Mouse (Mus musculus) stomach, postnatal 0 days (tissue): ENCODE measurements around the gene Acsf2. TPM values are rescaled to one million over a fixed set of nuclear protein-coding genes. Genes with fewer than 3 reads are reported as not detected.

Experiments used
- ATAC-seq: fragments of 200-750 bp; cut with Nextera tagmentation; 2 replicates; pipeline ENCODE4 v1.8.0; 2017; ENCODE audit not compliant: low FRiP score, low TSS enrichment
- DNase-seq: peaks from one replicate; pipeline ENCODE4 v3.0.0-alpha.2; 2016; ENCODE audit warnings: low spot score
- H3K27ac ChIP-seq: fragments of 300-500 bp; sonication (generic); replicated peaks from 2 replicates; pipeline ENCODE4 v1.5.1; 2014; ENCODE audit warnings: mild to moderate bottlenecking, control low read depth
- H3K27me3 ChIP-seq: fragments of 300-500 bp; sonication (generic); 2 replicates; pipeline ENCODE4 v1.6.1; 2014; ENCODE audit warnings: low read length; ENCODE audit not compliant: control insufficient read depth, insufficient read depth
- H3K36me3 ChIP-seq: fragments of 300-500 bp; sonication (generic); 2 replicates; pipeline ENCODE4 v1.6.1; 2014; ENCODE audit warnings: low read length, mixed read lengths; ENCODE audit not compliant: control insufficient read depth, insufficient read depth
- H3K4me1 ChIP-seq: fragments of 300-500 bp; sonication (generic); replicated peaks from 2 replicates; pipeline ENCODE4 v1.6.1; 2014; ENCODE audit warnings: antibody characterized with exemption; ENCODE audit not compliant: control insufficient read depth, insufficient read depth
- H3K4me2 ChIP-seq: fragments of 300-500 bp; sonication (generic); replicated peaks from 2 replicates; pipeline ENCODE4 v1.6.1; 2014; ENCODE audit warnings: low read depth, mild to moderate bottlenecking, control low read depth, moderate library complexity
- H3K4me3 ChIP-seq: fragments of 300-500 bp; sonication (generic); 2 replicates; pipeline ENCODE4 v1.5.1; 2014; ENCODE audit warnings: low read depth, low read length, control low read depth
- H3K9ac ChIP-seq: fragments of 300-500 bp; sonication (generic); 2 replicates; pipeline ENCODE4 v1.6.1; 2014; ENCODE audit warnings: mild to moderate bottlenecking, low read length, control low read depth, mixed read lengths
- H3K9me3 ChIP-seq: fragments of 300-500 bp; sonication (generic); 2 replicates; pipeline ENCODE4 v1.6.1; 2016; ENCODE audit warnings: low read length; ENCODE audit not compliant: control insufficient read depth
- CTCF ChIP-seq: IDR thresholded peaks from 2 replicates; pipeline ENCODE4 v1.5.1; 2016; ENCODE audit warnings: antibody characterized with exemption, low read depth, mild to moderate bottlenecking, moderate library complexity
- EP300 ChIP-seq: optimal IDR thresholded peaks from 2 replicates; pipeline ENCODE3; 2016; ENCODE audit warnings: antibody characterized with exemption
- WGBS: fragments of 180-500 bp; shearing (Covaris S2); extraction: QIAGEN DNeasy Blood & Tissue Kit; methylation state at CpG from one replicate; pipeline ENCODE4 v1.1.7; 2014; 5-methylcytosine and 5-hydroxymethylcytosine counted together
- polyA plus RNA-seq: library from polyadenylated mRNA; unstranded; fragments of >200 nt; fragmentation: Nextera tagmentation; extraction: Ambion mirVana; gene quantifications from 2 replicates; pipeline ENCODE4 v1.2.1, GENCODE M21; 2015

The Acsf2 gene
- polyA plus RNA-seq, 1 experiment from 2014 or later, result 2.5 TPM

DNA sequence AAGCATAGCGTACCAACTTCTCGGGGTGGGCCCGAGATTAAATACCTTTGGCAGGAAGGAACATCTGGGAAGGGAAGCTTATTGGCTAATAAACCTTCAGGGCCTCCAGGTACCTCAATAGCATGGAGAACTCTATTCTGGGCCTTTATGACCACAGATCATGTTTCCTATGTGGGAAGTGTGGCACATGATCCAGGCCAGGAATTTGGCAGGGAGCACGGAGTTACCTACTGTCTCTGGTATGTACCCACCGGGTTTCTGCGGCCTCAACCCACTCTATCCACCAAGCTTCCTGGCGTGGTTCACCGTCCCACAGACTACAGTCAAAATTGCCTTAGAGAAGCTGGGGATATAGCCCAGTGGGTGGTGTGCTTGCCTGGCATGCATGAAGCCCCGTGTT is 16.6 kb downstream of the Acsf2 start:
- H3K36me3 ChIP-seq, result no peaks in the 10 kb centered on the region
- TF ChIP-seq CTCF (no peak), EP300 (no peak)
- no peaks in the 10 kb centered on the region for H3K4me1 ChIP-seq
- no peak overlapping the region for H3K4me2 ChIP-seq
- H3K4me3 ChIP-seq, result no peak overlapping the region
- no peak for DNase-seq
- 89% methylated on average over 9 of the region's 9 CpGs for WGBS
- H3K27me3 ChIP-seq, result no peaks in the 10 kb centered on the region
- ATAC-seq, result no peak
- no peak overlapping the region for H3K27ac ChIP-seq
- no peak overlapping the region for H3K9ac ChIP-seq
- no peaks in the 10 kb centered on the region for H3K9me3 ChIP-seq

DNA sequence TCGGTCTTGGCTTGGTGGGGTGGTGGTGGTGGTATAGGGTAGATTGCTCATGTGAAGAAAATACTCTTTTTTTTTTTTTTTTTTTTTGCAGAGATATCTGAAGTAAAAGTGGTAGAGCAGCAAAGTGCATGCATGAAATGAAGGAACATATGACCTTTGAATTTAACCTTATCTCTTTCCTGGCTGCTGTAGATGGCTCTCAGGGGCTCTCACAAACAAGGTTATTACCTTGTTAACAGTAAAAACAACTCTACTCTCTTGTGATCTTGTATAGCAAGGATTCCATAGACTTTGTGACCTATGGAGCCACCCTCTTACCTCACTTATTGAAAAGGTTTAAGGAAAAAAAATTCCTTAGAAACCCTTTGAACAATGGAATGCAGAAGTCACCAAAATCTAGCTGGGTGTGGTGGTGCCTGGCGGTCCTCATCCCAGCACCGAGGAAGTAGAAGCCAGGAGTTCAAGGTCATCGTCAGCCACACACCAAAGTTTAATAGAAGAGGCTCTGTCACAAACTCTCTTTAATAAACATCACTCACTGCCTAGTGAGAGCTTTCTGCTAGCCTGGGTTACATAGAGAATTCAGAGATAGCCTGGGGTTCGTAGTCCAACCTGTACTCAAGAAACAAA is 21.4 kb downstream of the Acsf2 start:
- H3K4me2 ChIP-seq, result no peak overlapping the region
- H3K27ac ChIP-seq, result no peak overlapping the region
- no peaks in the 10 kb centered on the region for H3K4me1 ChIP-seq
- H3K9ac ChIP-seq, result no peak overlapping the region
- no peaks in the 10 kb centered on the region for H3K9me3 ChIP-seq
- 82% methylated on average over 5 of the region's 5 CpGs for WGBS
- H3K27me3 ChIP-seq, result no peaks in the 10 kb centered on the region
- DNase-seq, result no peak
- ATAC-seq, result no peak
- TF ChIP-seq CTCF (no peak), EP300 (no peak)
- H3K36me3 ChIP-seq, result no peaks in the 10 kb centered on the region
- H3K4me3 ChIP-seq, result no peak overlapping the region

DNA sequence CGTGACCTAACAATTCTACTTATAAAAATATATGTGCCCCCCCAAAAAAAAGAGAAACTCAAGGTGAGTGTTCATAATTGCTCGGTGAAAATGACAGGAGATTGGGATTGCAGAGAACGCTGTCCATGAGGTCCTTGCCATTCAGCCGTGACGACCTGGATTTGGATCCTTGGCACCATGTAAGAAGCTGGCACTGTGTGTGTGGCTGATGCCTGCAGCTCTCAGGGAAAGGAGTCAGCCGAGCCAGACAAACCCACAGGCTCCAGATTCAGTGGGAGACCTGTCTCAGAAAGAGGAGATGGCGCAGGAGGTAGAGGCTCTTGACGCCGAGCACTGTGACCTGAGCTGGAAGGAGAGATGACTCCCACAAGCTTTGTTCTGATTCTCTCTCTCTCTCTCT is 25.3 kb downstream of the Acsf2 start:
- WGBS, result 92% methylated on average over 7 of the region's 9 CpGs
- TF ChIP-seq CTCF (no peak), EP300 (no peak)
- DNase-seq (no peak), ATAC-seq (no peak)
- no peak overlapping the region for H3K27ac ChIP-seq
- no peak overlapping the region for H3K4me2 ChIP-seq
- H3K27me3 ChIP-seq, result no peaks in the 10 kb centered on the region
- H3K4me3 ChIP-seq, result no peak overlapping the region
- H3K9ac ChIP-seq, result no peak overlapping the region
- no peaks in the 10 kb centered on the region for H3K36me3 ChIP-seq
- no peaks in the 10 kb centered on the region for H3K4me1 ChIP-seq
- no peaks in the 10 kb centered on the region for H3K9me3 ChIP-seq

DNA sequence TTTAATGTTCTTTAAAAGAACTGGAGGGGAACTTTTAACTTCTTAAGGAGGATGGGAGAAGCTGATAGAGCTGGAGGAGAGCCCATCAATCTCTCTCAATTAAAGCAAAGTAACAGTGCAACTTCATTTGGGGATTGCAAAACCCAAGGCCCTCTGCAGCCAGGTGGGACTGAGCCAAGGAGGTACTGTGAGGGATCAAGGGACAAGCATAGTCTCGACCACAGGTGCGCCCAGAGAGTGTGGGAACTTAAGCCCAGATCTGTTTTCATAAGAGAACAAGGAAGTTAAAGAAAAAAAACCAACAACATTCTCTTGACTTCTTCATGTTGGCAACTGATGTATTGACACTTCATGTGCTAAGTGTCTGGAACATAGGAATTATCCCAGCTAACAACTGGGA is 26.6 kb downstream of the Acsf2 start:
- no peaks in the 10 kb centered on the region for H3K36me3 ChIP-seq
- no peak for TF ChIP-seq CTCF
- TF ChIP-seq EP300, result no peak
- DNase-seq, result no peak
- H3K9me3 ChIP-seq, result no peaks in the 10 kb centered on the region
- H3K4me2 ChIP-seq, result no peak overlapping the region
- H3K9ac ChIP-seq, result no peak overlapping the region
- no peaks in the 10 kb centered on the region for H3K4me1 ChIP-seq
- no peaks in the 10 kb centered on the region for H3K27me3 ChIP-seq
- 0 out of 2 replicates have a peak, but pooled peaks have one; percentile 34 for ATAC-seq
- H3K4me3 ChIP-seq, result no peak overlapping the region
- 50% methylated on average over 2 of the region's 2 CpGs for whole genome bisulfite sequencing
- H3K27ac ChIP-seq, result no peak overlapping the region

DNA sequence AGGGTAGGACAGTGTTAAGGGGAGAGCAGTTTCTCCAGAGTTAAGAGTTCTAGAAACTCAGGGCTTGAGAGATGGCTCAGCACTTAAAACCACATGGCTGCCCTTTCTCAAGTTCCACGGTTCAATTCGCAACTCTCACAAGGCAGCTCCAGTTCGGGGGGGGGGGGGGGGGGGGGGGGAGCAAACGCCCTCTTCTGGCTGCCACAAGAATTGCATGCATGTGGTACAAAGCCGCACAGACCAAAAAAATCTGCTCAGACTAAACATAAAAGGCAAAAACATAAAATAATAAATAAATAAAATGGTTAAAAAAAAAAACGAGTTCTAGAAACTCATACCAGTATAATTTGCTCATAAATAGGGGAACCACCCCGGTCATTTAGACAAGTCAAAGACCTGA is 27.1 kb downstream of the Acsf2 start:
- Histone ChIP-seq H3K4me2 (no peak overlapping the region), H3K9ac (no peak overlapping the region), H3K4me1 (no peaks in the 10 kb centered on the region), H3K27ac (no peak overlapping the region), H3K36me3 (no peaks in the 10 kb centered on the region), H3K4me3 (no peak overlapping the region), H3K9me3 (no peaks in the 10 kb centered on the region), H3K27me3 (no peaks in the 10 kb centered on the region)
- ATAC-seq (no peak), DNase-seq (no peak)
- 20% methylated on average over 6 of the region's 7 CpGs for WGBS
- TF ChIP-seq CTCF, result peak; percentile 43
- no peak for TF ChIP-seq EP300

DNA sequence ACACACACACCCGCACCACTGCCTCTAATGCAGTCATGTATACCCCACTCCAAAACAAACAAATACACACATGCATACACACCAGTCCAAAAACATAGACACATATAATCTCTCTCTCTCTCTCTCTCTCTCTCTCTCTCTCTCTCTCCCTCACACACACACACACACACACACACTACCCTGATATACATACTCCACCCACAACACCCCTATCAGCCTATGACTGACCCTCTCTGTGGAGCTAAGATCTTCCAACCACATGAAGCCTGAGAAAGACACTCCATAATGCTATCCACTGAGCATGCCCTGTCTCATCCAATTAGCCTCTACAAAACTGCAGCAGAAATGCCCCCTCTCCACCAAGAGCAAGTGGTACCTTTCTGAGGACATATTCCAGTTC is 29.8 kb downstream of the Acsf2 start:
- H3K9ac ChIP-seq, result no peak overlapping the region
- WGBS, result 91% methylated on average over 1 of the region's 1 CpGs
- TF ChIP-seq EP300 (no peak), CTCF (no peak)
- no peak for DNase-seq
- no peak overlapping the region for H3K27ac ChIP-seq
- no peak overlapping the region for H3K4me3 ChIP-seq
- no peak for ATAC-seq
- no peaks in the 10 kb centered on the region for H3K9me3 ChIP-seq
- no peaks in the 10 kb centered on the region for H3K4me1 ChIP-seq
- H3K36me3 ChIP-seq, result no peaks in the 10 kb centered on the region
- no peaks in the 10 kb centered on the region for H3K27me3 ChIP-seq
- no peak overlapping the region for H3K4me2 ChIP-seq
